Mouse (Mus musculus): Measurements from ENCODE around the gene Gm42688. TPM values are rescaled to one million over a fixed set of nuclear protein-coding genes. Genes with fewer than 3 reads are reported as not detected.

Gene Gm42688
- polyA plus RNA-seq, 2 experiments, result 0.76 to 2.4 TPM

DNA sequence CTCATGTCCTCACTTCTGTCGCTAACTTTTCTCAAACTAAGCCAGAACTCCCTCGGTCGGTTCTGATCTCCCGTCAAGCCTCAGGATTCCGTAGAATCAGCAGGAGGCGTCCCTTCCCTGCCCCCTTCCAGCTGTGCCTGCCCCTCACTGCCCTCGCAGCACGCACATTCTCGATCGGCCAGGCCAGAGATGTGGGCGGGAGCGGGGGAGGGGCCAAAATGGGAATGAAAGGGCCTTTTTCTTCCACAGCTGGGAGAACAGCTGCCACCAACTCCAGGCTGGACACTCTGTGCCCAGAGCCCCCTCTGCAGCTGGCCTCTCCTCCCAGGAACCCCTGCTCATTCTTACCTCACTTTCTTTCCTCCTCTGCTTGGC, 36.1 kb downstream of the Gm42688 start:
- Histone ChIP-seq H3K27me3 (ENCODE audit: control insufficient read depth, insufficient read depth, low read length) (peaks cover 31% of the 10 kb centered on the region), H3K4me1 (replicated peaks; ENCODE audit: control insufficient read depth in 2 of 2, insufficient read depth in 2 of 2, low read length in 1 of 2) (peaks cover 4 to 8% of the 10 kb centered on the region in 2 experiments; a peak in 3 of 4 replicates), H3K36me3 (replicated peaks; ENCODE audit: control insufficient read depth, insufficient read depth, low read depth) (no peaks in the 10 kb centered on the region), H3K4me3 (ENCODE audit: insufficient read depth in 1 of 2, low read depth in 2 of 2, low read length in 2 of 2) (peak overlapping the region; percentile 53 to 55), H3K9ac (replicated peaks) (peak overlapping the region; percentile 50), H3K9me3 (ENCODE audit: control insufficient read depth, low read length) (no peaks in the 10 kb centered on the region), H3K4me2 (ENCODE audit: low read depth) (peak overlapping the region; percentile 66), H3K27ac (peak overlapping the region; percentile 41)
- no peak for TF ChIP-seq EP300 (IDR thresholded peaks at IDR 0.05; ENCODE audit: low read depth)
- no peak for TF ChIP-seq CTCF (IDR thresholded peaks at IDR 0.05; ENCODE audit: low read depth)
- WGBS (ENCODE audit: insufficient replicate concordance), result under 1% methylated on average over 12 of the region's 12 CpGs
- DNase-seq (ENCODE audit: low read depth in 3 of 3, low spot score in 3 of 3), result peak in 1 of 3 experiments; percentile 29
- peak; percentile 66 for ATAC-seq (ENCODE audit: insufficient read depth)

DNA sequence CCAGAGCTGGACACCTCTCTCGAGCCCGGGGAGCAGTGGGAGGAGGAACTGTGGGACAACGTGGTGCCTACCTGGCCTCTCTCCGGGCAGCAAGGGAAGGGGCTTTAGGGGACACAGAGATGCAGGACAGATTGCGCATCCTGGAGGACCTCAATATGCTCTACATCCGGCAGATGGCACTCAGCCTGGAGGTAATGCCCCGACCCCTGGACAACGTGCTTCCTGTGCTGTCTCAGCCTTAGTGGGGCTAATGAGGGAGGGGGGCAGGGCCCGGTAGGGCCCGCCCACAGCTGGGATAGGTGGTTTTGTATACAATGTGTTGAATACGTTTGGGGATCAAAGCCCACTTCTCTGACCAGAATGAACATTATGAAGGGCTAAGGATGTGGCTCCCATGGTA, 36.6 kb downstream of the Gm42688 start:
- WGBS (ENCODE audit: insufficient replicate concordance), result 6% methylated on average over 11 of the region's 11 CpGs
- DNase-seq (ENCODE audit: low read depth in 3 of 3, low spot score in 3 of 3) (no peak), ATAC-seq (ENCODE audit: insufficient read depth) (peak; percentile 40)
- H3K27me3 ChIP-seq (ENCODE audit: control insufficient read depth, insufficient read depth, low read length), result peaks cover 36% of the 10 kb centered on the region
- H3K9ac ChIP-seq (replicated peaks), result no peak overlapping the region
- H3K9me3 ChIP-seq (ENCODE audit: control insufficient read depth, low read length), result no peaks in the 10 kb centered on the region
- peak overlapping the region; percentile 24; the same call in 1 of the 2 replicates for H3K27ac ChIP-seq
- peak overlapping the region; percentile 66 for H3K4me2 ChIP-seq (ENCODE audit: low read depth)
- no peaks in the 10 kb centered on the region for H3K36me3 ChIP-seq (replicated peaks; ENCODE audit: control insufficient read depth, insufficient read depth, low read depth)
- H3K4me1 ChIP-seq (replicated peaks; ENCODE audit: control insufficient read depth in 2 of 2, insufficient read depth in 2 of 2, low read length in 1 of 2), result peaks cover 4 to 8% of the 10 kb centered on the region in 2 experiments; a peak in 3 of 4 replicates
- peak overlapping the region; percentile 29 to 55 for H3K4me3 ChIP-seq (ENCODE audit: insufficient read depth in 1 of 2, low read depth in 2 of 2, low read length in 2 of 2)
- peak; percentile 23; the same call in 1 of the 2 replicates for TF ChIP-seq CTCF (IDR thresholded peaks at IDR 0.05; ENCODE audit: low read depth)
- TF ChIP-seq EP300 (IDR thresholded peaks at IDR 0.05; ENCODE audit: low read depth), result no peak

DNA sequence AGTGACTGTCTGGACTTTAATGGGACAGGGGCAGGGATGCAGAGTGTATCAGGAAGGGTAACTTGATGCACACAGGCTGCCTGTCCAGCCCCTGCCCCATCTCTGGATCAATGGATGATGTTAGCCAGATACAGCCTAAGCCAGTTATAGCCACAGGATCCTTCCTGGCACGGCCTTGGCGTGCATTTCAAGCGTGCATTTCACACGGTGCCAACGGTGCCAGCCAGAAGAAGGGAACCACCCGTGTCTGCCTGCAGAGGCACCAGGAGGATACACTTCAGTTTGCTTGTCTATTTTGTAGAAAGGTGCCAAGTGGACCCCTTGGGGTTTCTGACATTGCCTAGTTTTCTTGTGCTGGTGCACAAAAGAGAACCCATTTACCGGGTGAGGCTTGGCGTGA, 38.6 kb downstream of the Gm42688 start:
- peaks cover 4 to 8% of the 10 kb centered on the region in 2 experiments; a peak in 3 of 4 replicates for H3K4me1 ChIP-seq (replicated peaks; ENCODE audit: control insufficient read depth in 2 of 2, insufficient read depth in 2 of 2, low read length in 1 of 2)
- no peaks in the 10 kb centered on the region for H3K9me3 ChIP-seq (ENCODE audit: control insufficient read depth, low read length)
- no peak for DNase-seq (ENCODE audit: low read depth in 3 of 3, low spot score in 3 of 3)
- TF ChIP-seq CTCF (IDR thresholded peaks at IDR 0.05; ENCODE audit: low read depth) (no peak), EP300 (IDR thresholded peaks at IDR 0.05; ENCODE audit: low read depth) (no peak)
- H3K4me2 ChIP-seq (ENCODE audit: low read depth), result no peak overlapping the region
- no peaks in the 10 kb centered on the region for H3K36me3 ChIP-seq (replicated peaks; ENCODE audit: control insufficient read depth, insufficient read depth, low read depth)
- H3K9ac ChIP-seq (replicated peaks), result no peak overlapping the region
- no peak for ATAC-seq (ENCODE audit: insufficient read depth)
- no peak overlapping the region for H3K4me3 ChIP-seq (ENCODE audit: insufficient read depth in 1 of 2, low read depth in 2 of 2, low read length in 2 of 2)
- H3K27me3 ChIP-seq (ENCODE audit: control insufficient read depth, insufficient read depth, low read length), result peaks cover 33% of the 10 kb centered on the region
- H3K27ac ChIP-seq, result no peak overlapping the region
- 83% methylated on average over 8 of the region's 8 CpGs for WGBS (ENCODE audit: insufficient replicate concordance)

DNA sequence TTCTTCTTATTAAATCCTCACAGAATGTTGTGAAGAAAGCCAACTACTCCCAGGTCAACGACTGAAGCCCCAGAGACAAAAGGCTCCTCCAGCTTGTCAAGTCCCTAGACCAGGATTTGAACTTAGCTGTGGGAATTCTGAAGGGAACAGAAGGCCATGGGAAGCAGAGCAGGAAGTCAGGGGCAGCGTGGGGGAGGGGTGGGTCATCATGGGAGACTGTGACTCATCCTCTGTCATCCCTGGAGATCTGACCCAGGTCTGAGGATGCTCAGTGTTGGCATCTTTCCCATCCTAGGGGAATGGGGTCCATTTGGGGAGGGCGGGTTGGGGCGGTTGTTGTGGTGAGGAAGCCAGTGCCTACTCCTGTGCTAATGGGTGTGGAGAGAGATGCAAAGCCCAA, 40.2 kb downstream of the Gm42688 start:
- H3K4me1 ChIP-seq (replicated peaks; ENCODE audit: control insufficient read depth in 2 of 2, insufficient read depth in 2 of 2, low read length in 1 of 2), result peaks cover 4 to 5% of the 10 kb centered on the region in 2 experiments; a peak in 3 of 4 replicates
- no peaks in the 10 kb centered on the region for H3K9me3 ChIP-seq (ENCODE audit: control insufficient read depth, low read length)
- H3K36me3 ChIP-seq (replicated peaks; ENCODE audit: control insufficient read depth, insufficient read depth, low read depth), result no peaks in the 10 kb centered on the region
- H3K9ac ChIP-seq (replicated peaks), result no peak overlapping the region
- H3K27me3 ChIP-seq (ENCODE audit: control insufficient read depth, insufficient read depth, low read length), result peaks cover 19% of the 10 kb centered on the region
- WGBS (ENCODE audit: insufficient replicate concordance), result 41% methylated on average over 4 of the region's 4 CpGs
- TF ChIP-seq CTCF (IDR thresholded peaks at IDR 0.05; ENCODE audit: low read depth) (no peak), EP300 (IDR thresholded peaks at IDR 0.05; ENCODE audit: low read depth) (no peak)
- H3K4me2 ChIP-seq (ENCODE audit: low read depth), result no peak overlapping the region
- DNase-seq (ENCODE audit: low read depth in 3 of 3, low spot score in 3 of 3) (no peak), ATAC-seq (ENCODE audit: insufficient read depth) (no peak)
- H3K4me3 ChIP-seq (ENCODE audit: insufficient read depth in 1 of 2, low read depth in 2 of 2, low read length in 2 of 2), result no peak overlapping the region
- H3K27ac ChIP-seq, result no peak overlapping the region

DNA sequence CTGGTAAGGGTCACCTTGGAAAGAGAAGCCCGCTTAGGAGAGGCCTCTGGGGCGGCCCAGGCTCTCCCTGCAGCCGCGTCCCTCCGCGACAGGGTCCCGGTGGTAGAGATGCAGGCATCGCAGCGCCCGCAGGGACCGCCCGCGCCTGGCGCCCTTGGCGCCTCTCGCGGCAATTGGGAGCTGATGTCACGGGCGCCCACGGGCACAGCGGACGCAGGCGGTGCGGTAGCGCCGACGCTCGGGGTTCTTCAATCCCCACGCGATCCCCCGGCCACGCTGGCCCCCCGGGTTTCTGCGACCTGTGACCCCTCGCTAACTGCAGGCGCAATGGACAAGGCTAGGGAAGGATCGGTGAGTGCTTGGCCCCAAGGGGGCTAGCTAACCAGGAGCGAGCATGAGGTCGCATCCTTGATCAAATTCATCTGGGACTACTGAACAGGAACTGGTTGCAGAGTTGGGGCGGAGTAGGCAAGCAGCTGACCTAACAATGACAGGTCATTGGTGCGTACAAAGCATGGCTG, 40.9 kb downstream of the Gm42688 start:
- DNase-seq (ENCODE audit: low read depth in 3 of 3, low spot score in 3 of 3) (no peak), ATAC-seq (ENCODE audit: insufficient read depth) (no peak)
- H3K9ac ChIP-seq (replicated peaks), result no peak overlapping the region
- no peak overlapping the region for H3K4me3 ChIP-seq (ENCODE audit: insufficient read depth in 1 of 2, low read depth in 2 of 2, low read length in 2 of 2)
- no peak for TF ChIP-seq CTCF (IDR thresholded peaks at IDR 0.05; ENCODE audit: low read depth)
- no peak for TF ChIP-seq EP300 (IDR thresholded peaks at IDR 0.05; ENCODE audit: low read depth)
- no peaks in the 10 kb centered on the region for H3K36me3 ChIP-seq (replicated peaks; ENCODE audit: control insufficient read depth, insufficient read depth, low read depth)
- H3K9me3 ChIP-seq (ENCODE audit: control insufficient read depth, low read length), result no peaks in the 10 kb centered on the region
- peaks cover 13% of the 10 kb centered on the region for H3K27me3 ChIP-seq (ENCODE audit: control insufficient read depth, insufficient read depth, low read length)
- H3K4me2 ChIP-seq (ENCODE audit: low read depth), result peak overlapping the region; percentile 41
- 7% methylated on average over 41 of the region's 41 CpGs for WGBS (ENCODE audit: insufficient replicate concordance)
- H3K27ac ChIP-seq, result no peak overlapping the region
- H3K4me1 ChIP-seq (replicated peaks; ENCODE audit: control insufficient read depth in 2 of 2, insufficient read depth in 2 of 2, low read length in 1 of 2), result peaks cover 4 to 5% of the 10 kb centered on the region in 2 experiments; a peak in 3 of 4 replicates

Measured in liver, embryonic 14.5 days (tissue).